Mouse (Mus musculus) cortical plate, adult 2 months (tissue): ENCODE data around the gene Ints6l.

Experiments used
- CTCF ChIP-seq: fragments of 200-500 bp; IDR thresholded peaks from 2 replicates; pipeline ENCODE4 v1.5.1; 2011; ENCODE audit warnings: mild to moderate bottlenecking, control low read depth, low read length; ENCODE audit not compliant: insufficient read depth; ENCODE audit errors: extremely low read depth
- POLR2A ChIP-seq: fragments of 200-500 bp; IDR thresholded peaks from 2 replicates; pipeline ENCODE4 v1.6.1; 2011; ENCODE audit warnings: mild to moderate bottlenecking, low read length, control low read depth; ENCODE audit not compliant: insufficient read depth; ENCODE audit errors: extremely low read depth

DNA sequence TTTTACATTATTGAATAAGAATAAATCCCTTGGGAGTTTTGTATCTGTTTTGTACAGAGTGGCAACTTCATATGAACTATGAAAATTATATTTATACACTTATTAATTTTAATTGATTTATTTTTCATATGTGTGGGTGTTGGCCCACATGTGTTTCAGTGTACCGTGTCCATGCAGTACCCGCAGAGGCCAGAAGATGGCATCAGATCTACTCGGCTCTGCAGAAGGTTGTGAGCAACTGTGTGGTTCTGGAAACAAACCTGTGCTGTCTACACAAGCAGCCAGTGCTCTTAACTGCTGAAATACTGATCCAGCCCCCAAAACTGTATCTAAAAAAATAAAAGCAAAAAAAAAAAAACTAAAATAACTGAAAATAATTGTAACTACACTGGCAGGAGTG is 76.6 kb downstream of the Ints6l start:
- TF ChIP-seq CTCF (peak; percentile 60), POLR2A (no peak)
